Mouse (Mus musculus): ENCODE measurements around the gene Trio. TPM values are rescaled to one million over a fixed set of nuclear protein-coding genes. Genes with fewer than 3 reads are reported as not detected.

Trio gene
- polyA plus RNA-seq, 1 experiment from 2014 or later, result 38.1 TPM

DNA sequence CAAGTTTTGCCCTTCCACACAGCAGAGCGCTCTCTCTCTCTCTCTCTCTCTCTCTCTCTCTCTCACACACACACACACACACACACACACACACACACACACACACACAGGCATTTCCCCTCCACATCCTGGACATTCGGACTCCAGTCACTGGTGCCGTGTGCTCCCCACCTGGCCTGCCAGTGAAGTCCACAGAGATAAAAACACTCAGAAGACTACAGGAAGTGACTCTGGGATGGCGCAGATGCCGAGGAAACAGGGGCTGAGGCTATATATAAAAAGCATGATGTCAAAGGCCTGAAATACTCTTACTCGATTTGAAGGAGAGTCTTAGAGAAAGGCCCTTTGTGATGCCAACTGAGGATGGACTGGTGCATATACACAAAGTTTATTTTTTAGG, 166.5 kb downstream of the Trio start:
- 87% methylated on average over 6 of the region's 6 CpGs for WGBS
- ATAC-seq, result no peak

DNA sequence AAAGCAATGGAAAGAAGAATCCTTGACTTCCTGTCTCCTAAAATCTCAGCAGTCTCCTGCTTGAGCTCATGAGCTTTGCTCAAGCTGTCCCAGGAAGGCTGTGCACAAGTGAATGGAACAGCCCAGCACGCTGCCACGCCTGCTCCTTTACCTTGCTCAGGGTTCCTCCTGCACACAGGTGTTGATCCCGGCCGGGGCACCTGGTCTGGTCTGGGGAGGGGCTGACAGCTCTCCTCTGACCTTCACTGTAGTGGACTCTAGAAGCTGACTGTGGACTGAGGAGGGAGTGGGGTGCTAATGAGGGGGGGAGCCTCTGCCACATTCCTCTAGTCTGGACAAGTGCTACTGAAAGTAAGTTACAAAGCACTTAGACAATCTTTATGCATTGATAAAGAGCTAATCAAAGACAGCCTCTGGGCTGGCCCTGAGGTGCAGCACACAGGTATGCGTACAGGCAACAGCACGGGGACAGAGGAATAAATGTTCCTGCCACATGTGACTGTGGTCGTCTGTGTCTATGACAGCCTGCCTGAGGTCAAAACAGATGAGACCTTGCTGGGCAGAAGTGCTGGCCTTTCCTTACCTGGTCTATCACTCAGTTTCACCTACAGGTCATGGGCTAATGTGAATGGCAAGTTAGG, 167.3 kb downstream of the Trio start:
- H3K27me3 ChIP-seq (replicated peaks; ENCODE audit: control insufficient read depth, insufficient read depth, low read length), result no peaks in the 10 kb centered on the region
- WGBS, result 93% methylated on average over 7 of the region's 7 CpGs
- H3K9me3 ChIP-seq (replicated peaks; ENCODE audit: control insufficient read depth, low read length), result no peaks in the 10 kb centered on the region
- no peak overlapping the region for H3K4me3 ChIP-seq (ENCODE audit: low read depth, low read length)
- ATAC-seq, result no peak
- no peak for DNase-seq (ENCODE audit: low spot score)
- H3K27ac ChIP-seq (ENCODE audit: low read depth, low read length), result no peak overlapping the region
- H3K4me1 ChIP-seq (ENCODE audit: control insufficient read depth, insufficient read depth, low read length), result no peaks in the 10 kb centered on the region
- no peak overlapping the region for H3K4me2 ChIP-seq (ENCODE audit: low read length)
- no peak overlapping the region for H3K9ac ChIP-seq (ENCODE audit: low read length)
- peaks cover 41% of the 10 kb centered on the region for H3K36me3 ChIP-seq (ENCODE audit: control insufficient read depth, insufficient read depth, low read length)

More for the DNA sequence above, 166.5 kb downstream of the Trio start:
- Histone ChIP-seq H3K4me2 (ENCODE audit: low read length) (no peak overlapping the region), H3K9me3 (replicated peaks; ENCODE audit: control insufficient read depth, low read length) (no peaks in the 10 kb centered on the region), H3K36me3 (ENCODE audit: control insufficient read depth, insufficient read depth, low read length) (peaks cover 33% of the 10 kb centered on the region), H3K4me1 (ENCODE audit: control insufficient read depth, insufficient read depth, low read length) (no peaks in the 10 kb centered on the region), H3K27ac (ENCODE audit: low read depth, low read length) (no peak overlapping the region), H3K4me3 (ENCODE audit: low read depth, low read length) (no peak overlapping the region), H3K9ac (ENCODE audit: low read length) (no peak overlapping the region), H3K27me3 (replicated peaks; ENCODE audit: control insufficient read depth, insufficient read depth, low read length) (no peaks in the 10 kb centered on the region)
- DNase-seq (ENCODE audit: low spot score), result no peak

DNA sequence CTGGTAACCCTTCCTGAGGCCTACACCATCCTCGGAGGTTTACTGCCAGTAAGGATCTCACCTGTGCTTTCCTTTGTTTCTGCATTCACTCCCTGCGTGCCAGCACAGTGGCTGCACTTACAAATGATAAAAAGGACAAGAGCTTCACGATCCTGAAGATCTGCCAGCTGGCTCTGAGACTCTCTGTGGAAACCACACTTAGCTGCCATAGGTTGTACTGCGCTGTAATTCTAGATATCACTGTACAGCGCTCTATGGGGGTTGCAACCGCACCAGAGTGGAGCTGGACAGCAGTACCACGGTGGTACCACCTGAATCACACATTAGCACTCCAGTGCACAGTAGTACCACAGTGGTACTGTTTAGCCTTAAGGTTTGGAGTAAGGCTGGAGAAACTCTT, 168.4 kb downstream of the Trio start:
- H3K9me3 ChIP-seq (replicated peaks; ENCODE audit: control insufficient read depth, low read length), result no peaks in the 10 kb centered on the region
- no peaks in the 10 kb centered on the region for H3K27me3 ChIP-seq (replicated peaks; ENCODE audit: control insufficient read depth, insufficient read depth, low read length)
- H3K9ac ChIP-seq (ENCODE audit: low read length), result no peak overlapping the region
- H3K4me2 ChIP-seq (ENCODE audit: low read length), result no peak overlapping the region
- no peak for ATAC-seq
- peaks cover 48% of the 10 kb centered on the region for H3K36me3 ChIP-seq (ENCODE audit: control insufficient read depth, insufficient read depth, low read length)
- H3K4me3 ChIP-seq (ENCODE audit: low read depth, low read length), result no peak overlapping the region
- DNase-seq (ENCODE audit: low spot score), result no peak
- 84% methylated on average over 7 of the region's 7 CpGs for WGBS
- H3K4me1 ChIP-seq (ENCODE audit: control insufficient read depth, insufficient read depth, low read length), result no peaks in the 10 kb centered on the region
- no peak overlapping the region for H3K27ac ChIP-seq (ENCODE audit: low read depth, low read length)

DNA sequence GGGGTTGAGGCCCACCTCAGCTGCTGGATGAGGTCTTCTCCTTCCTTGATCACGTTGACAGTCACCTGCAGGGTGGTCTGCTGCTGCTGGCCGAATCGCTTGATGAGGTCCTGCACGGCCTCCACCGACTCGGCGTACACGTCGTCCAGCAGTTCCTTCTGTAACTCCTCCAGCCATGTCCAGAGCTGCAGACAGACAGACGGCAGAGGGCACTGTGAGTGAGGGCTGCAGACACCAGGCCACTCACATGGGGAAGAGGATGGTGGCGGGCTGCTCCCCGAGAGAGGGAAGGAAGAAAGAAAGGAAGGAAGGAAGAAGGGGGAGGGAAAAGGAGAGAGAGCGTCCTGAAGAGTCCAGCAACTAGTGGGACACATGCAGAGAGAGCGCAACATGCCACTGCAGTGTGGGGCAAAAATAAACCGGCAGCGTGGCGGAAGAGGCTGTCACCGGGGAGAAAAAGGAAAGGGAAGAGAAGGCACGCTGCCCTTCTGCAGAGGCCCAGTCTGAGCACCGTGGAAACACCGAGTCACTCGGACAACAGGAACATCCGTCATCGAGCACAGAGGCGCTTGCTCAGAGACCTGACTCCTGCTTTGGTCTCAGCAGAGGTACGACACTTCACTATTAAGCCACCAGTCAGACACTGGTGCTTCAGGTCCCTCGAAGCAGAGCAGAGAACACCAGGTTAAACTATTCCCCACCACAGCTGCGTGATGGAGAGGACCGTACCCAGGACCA, 169.4 kb downstream of the Trio start:
- Histone ChIP-seq H3K27ac (ENCODE audit: low read depth, low read length) (no peak overlapping the region), H3K4me2 (ENCODE audit: low read length) (no peak overlapping the region), H3K9me3 (replicated peaks; ENCODE audit: control insufficient read depth, low read length) (no peaks in the 10 kb centered on the region), H3K9ac (ENCODE audit: low read length) (no peak overlapping the region), H3K27me3 (replicated peaks; ENCODE audit: control insufficient read depth, insufficient read depth, low read length) (no peaks in the 10 kb centered on the region), H3K4me1 (ENCODE audit: control insufficient read depth, insufficient read depth, low read length) (no peaks in the 10 kb centered on the region), H3K36me3 (ENCODE audit: control insufficient read depth, insufficient read depth, low read length) (peaks cover 53% of the 10 kb centered on the region), H3K4me3 (ENCODE audit: low read depth, low read length) (no peak overlapping the region)
- DNase-seq (ENCODE audit: low spot score), result no peak
- WGBS, result 63% methylated on average over 29 of the region's 29 CpGs
- ATAC-seq, result no peak; the same call in 1 of the 2 replicates

DNA sequence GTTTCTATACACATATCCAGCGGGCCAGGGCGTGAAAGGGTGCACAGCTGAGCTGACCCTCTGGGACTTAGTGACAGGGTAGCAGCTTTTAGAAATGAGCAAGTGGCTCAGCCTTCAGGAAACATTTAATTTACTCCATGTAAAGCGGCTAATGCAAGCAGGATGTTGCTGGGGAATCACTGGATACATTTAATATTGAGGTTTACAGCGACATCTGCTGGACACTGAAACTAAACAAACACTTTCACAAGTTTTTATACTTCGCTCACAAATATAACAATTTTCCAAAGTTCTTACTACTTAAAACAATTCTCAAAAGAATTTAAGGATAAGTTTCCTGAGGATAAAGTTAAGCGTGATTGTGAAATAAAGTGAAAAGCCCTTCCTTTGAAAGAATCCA, 174.3 kb downstream of the Trio start:
- H3K9ac ChIP-seq (ENCODE audit: low read length), result no peak overlapping the region
- peak; percentile 59 for DNase-seq (ENCODE audit: low spot score)
- no peak overlapping the region for H3K27ac ChIP-seq (ENCODE audit: low read depth, low read length)
- H3K27me3 ChIP-seq (replicated peaks; ENCODE audit: control insufficient read depth, insufficient read depth, low read length), result no peaks in the 10 kb centered on the region
- peaks cover 87% of the 10 kb centered on the region for H3K36me3 ChIP-seq (ENCODE audit: control insufficient read depth, insufficient read depth, low read length)
- H3K9me3 ChIP-seq (replicated peaks; ENCODE audit: control insufficient read depth, low read length), result no peaks in the 10 kb centered on the region
- no peak overlapping the region for H3K4me3 ChIP-seq (ENCODE audit: low read depth, low read length)
- H3K4me1 ChIP-seq (ENCODE audit: control insufficient read depth, insufficient read depth, low read length), result no peaks in the 10 kb centered on the region
- WGBS, result 82% methylated on average over 6 of the region's 6 CpGs
- peak; percentile 30; the same call in 1 of the 2 replicates for ATAC-seq
- no peak overlapping the region for H3K4me2 ChIP-seq (ENCODE audit: low read length)

DNA sequence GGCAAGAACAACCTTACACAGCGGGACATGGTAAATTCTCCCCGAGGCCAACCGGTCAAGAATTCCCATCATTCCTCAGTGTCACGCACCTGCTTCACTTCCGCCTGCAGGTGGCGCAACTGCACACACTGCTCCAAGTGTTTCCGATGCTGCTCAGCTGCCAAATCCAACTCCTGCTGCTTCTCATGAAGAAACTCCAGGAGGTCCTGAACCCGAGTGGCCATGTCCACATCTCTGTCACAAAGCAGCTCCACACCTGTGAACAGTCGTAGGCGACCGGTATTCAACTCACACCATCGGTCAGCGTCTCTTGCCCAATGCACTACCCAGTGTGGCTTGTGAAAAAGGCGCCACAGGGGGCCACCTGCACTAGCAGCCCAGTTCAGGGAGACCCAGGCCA, 174.7 kb downstream of the Trio start:
- DNase-seq (ENCODE audit: low spot score), result peak; percentile 42
- Histone ChIP-seq H3K9ac (ENCODE audit: low read length) (no peak overlapping the region), H3K4me3 (ENCODE audit: low read depth, low read length) (no peak overlapping the region), H3K27me3 (replicated peaks; ENCODE audit: control insufficient read depth, insufficient read depth, low read length) (no peaks in the 10 kb centered on the region), H3K36me3 (ENCODE audit: control insufficient read depth, insufficient read depth, low read length) (peaks cover 89% of the 10 kb centered on the region), H3K27ac (ENCODE audit: low read depth, low read length) (no peak overlapping the region), H3K4me2 (ENCODE audit: low read length) (no peak overlapping the region), H3K9me3 (replicated peaks; ENCODE audit: control insufficient read depth, low read length) (no peaks in the 10 kb centered on the region), H3K4me1 (ENCODE audit: control insufficient read depth, insufficient read depth, low read length) (no peaks in the 10 kb centered on the region)
- WGBS, result 86% methylated on average over 14 of the region's 14 CpGs
- no peak; the same call in 1 of the 2 replicates for ATAC-seq

DNA sequence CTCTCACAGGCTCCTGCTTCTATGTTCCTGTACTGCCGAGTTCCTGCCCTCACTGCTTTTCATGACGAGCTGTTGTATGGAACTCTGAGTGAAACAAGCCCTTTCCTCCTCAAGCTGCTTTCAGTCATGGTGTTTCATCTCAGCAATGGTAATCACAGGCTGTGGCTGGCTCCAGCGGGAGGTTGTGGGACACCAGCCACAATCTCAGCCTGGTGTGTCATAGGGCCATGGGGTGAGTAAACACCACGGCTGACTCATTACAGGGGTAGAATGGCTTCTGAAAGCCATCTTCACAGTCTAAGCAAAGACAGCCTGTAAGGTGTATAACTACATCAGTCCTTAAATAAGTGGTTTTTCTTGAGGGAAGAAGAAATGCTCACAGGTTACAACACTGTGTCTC, 175.7 kb downstream of the Trio start:
- peaks cover 93% of the 10 kb centered on the region for H3K36me3 ChIP-seq (ENCODE audit: control insufficient read depth, insufficient read depth, low read length)
- DNase-seq (ENCODE audit: low spot score) (no peak), ATAC-seq (no peak)
- H3K9ac ChIP-seq (ENCODE audit: low read length), result no peak overlapping the region
- no peaks in the 10 kb centered on the region for H3K4me1 ChIP-seq (ENCODE audit: control insufficient read depth, insufficient read depth, low read length)
- H3K27me3 ChIP-seq (replicated peaks; ENCODE audit: control insufficient read depth, insufficient read depth, low read length), result no peaks in the 10 kb centered on the region
- H3K27ac ChIP-seq (ENCODE audit: low read depth, low read length), result no peak overlapping the region
- no peak overlapping the region for H3K4me2 ChIP-seq (ENCODE audit: low read length)
- no peak overlapping the region for H3K4me3 ChIP-seq (ENCODE audit: low read depth, low read length)
- no peaks in the 10 kb centered on the region for H3K9me3 ChIP-seq (replicated peaks; ENCODE audit: control insufficient read depth, low read length)
- WGBS, result 92% methylated on average over 4 of the region's 4 CpGs

DNA sequence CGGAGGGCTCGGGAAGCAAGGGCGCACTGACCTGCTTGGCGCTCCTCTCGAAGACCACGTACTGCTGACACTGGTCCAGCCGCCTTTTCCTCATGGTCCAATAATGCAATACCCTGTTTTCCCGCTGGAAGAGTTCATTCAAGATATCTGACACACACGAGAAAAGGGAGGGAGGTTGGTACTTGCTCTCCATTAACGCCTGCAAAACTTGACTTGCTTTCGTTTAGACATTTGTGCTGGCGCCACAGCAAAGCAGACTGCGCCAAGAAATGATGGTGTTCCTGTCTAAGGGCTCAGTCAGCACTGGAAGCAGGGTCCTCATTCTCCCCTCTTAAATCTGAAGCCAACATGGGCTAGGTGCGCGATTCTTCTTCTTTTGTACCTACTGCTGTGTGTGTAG, 184.0 kb downstream of the Trio start:
- no peaks in the 10 kb centered on the region for H3K27me3 ChIP-seq (replicated peaks; ENCODE audit: control insufficient read depth, insufficient read depth, low read length)
- no peak overlapping the region for H3K4me3 ChIP-seq (ENCODE audit: low read depth, low read length)
- ATAC-seq (peak; percentile 38; the same call in 1 of the 2 replicates), DNase-seq (ENCODE audit: low spot score) (peak; percentile 41)
- no peaks in the 10 kb centered on the region for H3K9me3 ChIP-seq (replicated peaks; ENCODE audit: control insufficient read depth, low read length)
- H3K27ac ChIP-seq (ENCODE audit: low read depth, low read length), result no peak overlapping the region
- no peaks in the 10 kb centered on the region for H3K4me1 ChIP-seq (ENCODE audit: control insufficient read depth, insufficient read depth, low read length)
- no peak overlapping the region for H3K9ac ChIP-seq (ENCODE audit: low read length)
- WGBS, result 74% methylated on average over 15 of the region's 15 CpGs
- H3K36me3 ChIP-seq (ENCODE audit: control insufficient read depth, insufficient read depth, low read length), result peaks cover 94% of the 10 kb centered on the region
- no peak overlapping the region for H3K4me2 ChIP-seq (ENCODE audit: low read length)

DNA sequence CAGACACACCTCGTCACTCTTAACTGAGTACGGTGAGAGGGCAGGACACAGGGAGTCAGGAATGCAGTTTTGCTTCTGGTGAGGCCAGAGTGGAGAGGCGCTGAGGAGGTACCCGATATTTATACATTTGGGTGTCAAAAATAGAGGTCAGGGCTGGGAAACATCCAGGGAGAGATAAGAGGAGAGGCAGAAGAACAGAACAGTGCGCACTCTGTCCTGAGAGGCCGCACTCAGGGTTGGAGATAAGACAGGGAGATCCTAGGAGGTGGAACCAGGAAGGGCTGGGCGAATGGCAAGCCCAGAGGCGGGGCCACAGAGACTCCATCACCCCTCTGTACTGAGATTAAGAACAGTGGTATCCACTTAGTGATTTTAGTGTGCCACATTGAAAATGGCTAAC, 185.1 kb downstream of the Trio start:
- Histone ChIP-seq H3K4me2 (ENCODE audit: low read length) (no peak overlapping the region), H3K36me3 (ENCODE audit: control insufficient read depth, insufficient read depth, low read length) (peaks cover 93% of the 10 kb centered on the region), H3K27ac (ENCODE audit: low read depth, low read length) (no peak overlapping the region), H3K9me3 (replicated peaks; ENCODE audit: control insufficient read depth, low read length) (no peaks in the 10 kb centered on the region), H3K4me3 (ENCODE audit: low read depth, low read length) (no peak overlapping the region), H3K9ac (ENCODE audit: low read length) (no peak overlapping the region), H3K27me3 (replicated peaks; ENCODE audit: control insufficient read depth, insufficient read depth, low read length) (no peaks in the 10 kb centered on the region), H3K4me1 (ENCODE audit: control insufficient read depth, insufficient read depth, low read length) (no peaks in the 10 kb centered on the region)
- WGBS, result 95% methylated on average over 8 of the region's 8 CpGs
- no peak for ATAC-seq
- no peak for DNase-seq (ENCODE audit: low spot score)

Data from forebrain, embryonic 14.5 days (tissue).